Mouse (Mus musculus): ENCODE results near the gene Gm11992.
A peak's percentile ranks its signal among the peaks of the same experiment; 100 is the strongest.

The Gm11992 gene

GRCm38 (mm10) chr11:9048011-9048702 lies at the start of gene Gm11992:
Gene Gm11992 (plus strand): TSS chr11:9048594.
- DNase-seq (ENCODE audit: low spot score): peak; percentile 53

- no peak for DNase-seq (ENCODE audit: low spot score)
Observed at GRCm38 (mm10) chr11:9008761-9009160, 39.6 kb upstream of the Gm11992 start.

DNA sequence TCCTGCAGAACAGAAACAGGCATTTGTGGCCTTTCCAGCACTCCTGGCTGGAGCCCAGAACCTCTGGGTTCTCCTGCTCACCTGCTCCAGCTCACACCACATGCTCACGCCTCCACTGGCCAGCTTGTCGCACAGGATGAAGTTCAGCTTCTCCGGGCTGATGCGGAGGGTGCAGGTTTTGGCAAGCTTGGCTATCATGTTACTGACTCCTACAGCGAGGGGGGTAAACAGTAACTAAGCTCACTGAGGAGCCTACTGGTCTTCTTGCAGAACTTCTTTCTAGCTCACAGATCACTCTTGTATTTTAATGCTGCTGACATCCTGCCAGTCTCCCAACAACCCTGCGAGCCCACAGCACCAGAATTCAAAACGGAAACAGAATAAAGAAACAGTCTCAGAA lies 38.0 kb upstream of the Gm11992 start:
- DNase-seq (ENCODE audit: low spot score): no peak

DNA sequence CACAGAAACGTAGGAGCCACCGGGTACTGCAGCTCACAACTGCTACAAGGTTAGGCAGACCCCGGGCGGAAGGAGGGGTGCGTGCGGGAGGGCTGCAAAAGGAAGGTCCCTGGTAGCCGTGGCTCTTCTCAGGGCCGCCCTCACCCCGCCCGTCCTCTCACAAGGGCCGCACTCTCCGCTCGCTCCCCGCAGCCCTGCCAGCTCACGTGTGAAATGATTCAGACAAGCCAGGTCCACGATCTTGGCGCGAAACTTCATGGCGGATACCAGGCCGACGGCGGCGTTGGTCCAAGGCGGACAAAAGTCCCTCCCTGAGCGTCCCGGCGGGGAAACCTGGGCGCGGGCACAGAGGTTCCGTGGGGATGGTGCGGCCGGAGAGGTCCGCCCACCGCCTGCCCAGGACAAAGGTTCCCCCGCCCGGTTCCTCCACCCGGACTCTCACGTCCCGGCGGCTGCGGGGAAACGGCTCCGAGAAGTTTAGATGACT lies 37.5 kb upstream of the Gm11992 start, which contains the start of gene Hus1:
Gene Hus1 (minus strand): TSS at position 339 of the 487 bp plus-strand sequence.
- peak; percentile 39 for DNase-seq (ENCODE audit: low spot score)

DNA sequence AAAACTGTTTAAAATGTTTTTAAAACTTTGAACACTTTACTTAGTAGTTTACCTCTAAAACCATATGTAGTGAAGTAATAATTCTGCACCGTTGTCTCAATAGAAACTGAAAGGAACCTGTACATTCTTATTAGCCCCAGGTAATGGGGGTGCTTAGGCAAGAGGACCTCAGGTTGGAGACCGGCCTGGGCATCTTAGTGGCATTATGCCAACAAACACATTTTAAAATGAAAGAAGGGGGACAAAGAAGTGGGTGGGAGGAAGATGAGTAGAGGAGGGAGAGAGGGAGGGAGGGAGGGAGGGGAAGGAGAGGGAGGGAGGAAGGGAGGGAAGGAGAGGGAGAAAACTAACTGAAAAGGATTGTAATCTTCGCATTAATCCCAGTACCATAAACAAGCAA lies 37.0 kb upstream of the Gm11992 start:
- DNase-seq (ENCODE audit: low spot score): no peak

- DNase-seq (ENCODE audit: low spot score): no peak
Observed at GRCm38 (mm10) chr11:9014740-9015139, 33.7 kb upstream of the Gm11992 start.

GRCm38 (mm10) chr11:9018491-9019267 lies 29.7 kb upstream of the Gm11992 start:
- DNase-seq (ENCODE audit: low spot score): no peak

- no peak for DNase-seq (ENCODE audit: low spot score)
Observed at GRCm38 (mm10) chr11:9020207-9020606, 28.2 kb upstream of the Gm11992 start.

DNA sequence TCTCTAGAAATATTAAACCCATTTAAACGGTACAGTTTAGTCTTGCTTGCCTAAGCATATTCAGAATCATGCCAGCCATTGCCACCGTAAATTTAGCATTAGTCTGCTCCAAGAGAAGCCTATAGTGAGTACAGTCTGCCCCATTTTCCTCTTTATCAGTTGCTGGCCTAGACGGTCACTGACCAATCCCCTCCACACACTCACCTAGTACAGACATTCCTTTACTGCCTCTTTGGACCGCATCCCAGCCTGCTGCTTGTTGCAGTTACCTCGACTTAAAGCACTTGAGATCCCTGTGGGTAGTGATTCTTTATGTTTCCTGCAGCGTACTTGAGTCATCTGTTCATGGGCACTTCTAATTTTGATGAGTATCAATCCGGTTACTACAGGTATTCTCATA lies 23.6 kb upstream of the Gm11992 start:
- DNase-seq (ENCODE audit: low spot score): no peak

GRCm38 (mm10) chr11:9025211-9025610 lies 23.2 kb upstream of the Gm11992 start:
- DNase-seq (ENCODE audit: low spot score): no peak

DNA sequence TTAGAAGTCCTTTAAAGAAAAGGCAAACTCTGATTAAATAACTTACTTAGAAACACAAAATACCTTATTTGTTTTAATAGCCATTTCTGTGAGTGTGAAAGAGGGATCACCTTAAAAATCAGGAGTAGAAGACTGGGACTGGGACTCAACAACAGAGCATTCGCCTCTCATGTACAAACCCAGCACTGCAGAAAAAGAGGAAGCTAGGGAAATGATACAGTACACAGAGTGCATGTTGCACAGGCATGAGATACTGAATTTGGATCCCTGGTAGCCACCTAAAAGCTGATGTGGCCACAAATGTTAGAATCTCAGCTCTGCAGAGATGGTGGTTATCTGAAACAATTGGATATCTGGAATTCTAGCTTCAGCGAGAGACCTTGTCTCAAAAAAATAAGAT lies 16.9 kb upstream of the Gm11992 start:
- DNase-seq (ENCODE audit: low spot score): no peak

DNA sequence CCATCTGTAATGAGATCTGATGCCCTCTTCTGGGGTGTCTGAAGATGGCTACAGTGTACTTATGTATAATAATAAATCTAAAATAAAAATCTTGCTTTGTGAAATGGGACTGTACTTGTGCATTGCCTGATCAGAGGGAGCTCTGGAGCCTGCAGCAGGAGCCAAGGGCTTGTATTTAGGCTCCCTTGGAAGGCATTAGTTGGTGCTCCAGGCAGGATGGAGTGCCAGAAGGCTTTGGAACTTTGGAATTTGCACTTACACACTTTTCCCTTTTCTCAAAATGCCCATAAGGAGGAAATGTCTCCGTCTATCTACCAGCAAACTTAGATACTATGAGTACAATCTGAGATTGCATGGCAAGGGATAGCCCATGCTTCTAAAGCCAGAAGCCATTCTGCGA lies 1.8 kb upstream of the Gm11992 start:
- DNase-seq (ENCODE audit: low spot score): no peak

DNA sequence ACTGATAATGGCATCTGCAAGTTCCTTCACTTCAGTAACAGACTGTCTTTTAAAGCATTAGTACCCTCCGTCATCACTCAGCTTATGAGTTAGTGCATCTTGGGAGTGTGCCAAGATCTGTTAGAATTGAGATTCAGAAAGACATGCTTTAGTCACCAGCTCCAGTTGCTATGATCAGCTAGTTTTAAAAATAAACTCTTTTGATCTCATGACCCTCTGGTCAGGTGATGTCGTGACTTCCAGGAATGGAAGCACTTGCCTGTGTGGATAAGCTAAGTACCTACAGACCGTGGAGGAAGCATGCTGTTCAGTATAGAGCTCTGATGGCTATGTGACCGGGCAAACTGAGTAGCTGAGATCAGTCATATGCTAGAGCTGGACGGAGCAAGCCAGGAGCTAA lies 1.4 kb upstream of the Gm11992 start:
- DNase-seq (ENCODE audit: low spot score): peak; percentile 31

GRCm38 (mm10) chr11:9048703-9049060 lies 288 bp downstream of the Gm11992 start, which contains the start of gene Sun3:
Gene Sun3 (minus strand): TSS chr11:9048991.
- DNase-seq (ENCODE audit: low spot score): no peak

- DNase-seq (ENCODE audit: low spot score): no peak
Observed at GRCm38 (mm10) chr11:9050241-9050640, 1.8 kb downstream of the Gm11992 start.

DNA sequence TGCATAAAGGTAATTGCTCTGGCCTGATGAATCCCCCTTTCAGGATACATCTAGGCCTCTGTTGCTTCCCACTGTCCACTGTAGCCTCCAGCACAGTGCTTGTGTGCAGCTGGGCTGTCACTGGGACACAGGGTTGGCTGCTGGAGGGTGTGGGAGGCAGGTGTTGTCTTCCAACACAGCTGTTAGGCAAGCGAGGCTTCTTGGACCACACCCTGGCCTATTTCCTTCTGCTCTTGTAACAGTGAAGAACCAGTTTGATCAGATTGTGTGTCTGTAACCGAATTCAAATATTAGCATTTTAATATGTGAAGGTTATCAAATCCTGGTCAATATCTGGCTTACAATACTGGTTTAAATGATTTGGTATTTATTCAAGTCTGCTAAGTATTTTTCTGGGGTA lies 3.5 kb downstream of the Gm11992 start:
- DNase-seq (ENCODE audit: low spot score): no peak

GRCm38 (mm10) chr11:9056937-9057336 lies 8.5 kb downstream of the Gm11992 start:
- DNase-seq (ENCODE audit: low spot score): no peak

GRCm38 (mm10) chr11:9057711-9058110 lies 9.3 kb downstream of the Gm11992 start:
- DNase-seq (ENCODE audit: low spot score): no peak

- DNase-seq (ENCODE audit: low spot score): no peak
Observed at GRCm38 (mm10) chr11:9060029-9060428, 11.6 kb downstream of the Gm11992 start.

GRCm38 (mm10) chr11:9060484-9060883 lies 12.1 kb downstream of the Gm11992 start:
- no peak for DNase-seq (ENCODE audit: low spot score)

- DNase-seq (ENCODE audit: low spot score): no peak
Observed at GRCm38 (mm10) chr11:9076444-9076843, 28.1 kb downstream of the Gm11992 start.

DNA sequence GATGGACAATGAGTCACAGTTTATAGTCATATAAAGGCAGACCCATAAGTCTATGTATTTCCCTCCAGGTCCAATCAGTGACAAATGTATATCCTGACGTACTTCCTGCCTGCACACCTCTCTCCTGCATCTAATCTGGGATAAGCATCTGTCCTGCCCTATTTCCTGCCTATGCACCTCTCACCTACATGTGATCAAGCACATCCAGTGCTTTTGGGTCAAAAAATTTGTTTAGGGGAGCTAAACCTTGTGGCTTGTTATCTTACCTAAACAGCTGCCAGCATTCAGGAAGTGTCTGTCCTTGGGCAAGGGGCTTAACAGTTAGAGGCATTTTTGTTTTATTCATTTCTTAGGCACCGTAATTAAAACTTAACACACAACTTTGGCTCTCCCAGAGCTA lies 64.8 kb downstream of the Gm11992 start:
- DNase-seq (ENCODE audit: low spot score): no peak

GRCm38 (mm10) chr11:9115367-9116120 lies 67.2 kb downstream of the Gm11992 start:
- DNase-seq (ENCODE audit: low spot score): no peak

All from layer of hippocampus, adult 9-10 months (tissue).